Mouse (Mus musculus) heart, postnatal 36 days (tissue): ENCODE measurements around the gene Usp47. TPM values are rescaled to one million over a fixed set of nuclear protein-coding genes. Genes with fewer than 3 reads are reported as not detected.
A peak's percentile ranks its signal among the peaks of the same experiment; 100 is the strongest.

Source experiments
- DNase-seq, 2 experiments: peaks; one replicate each; pipeline ENCODE4 v3.0.0; 2021 to 2022
- intact Hi-C: fragments of 180-260 bp; cut with DNase I; formaldehyde crosslinking; loops from one replicate; pipeline ENCODE4 v1.15.1; 2025
- total RNA-seq, 2 experiments: library from RNA; stranded (reverse); gene quantifications; 2 replicates each; pipeline ENCODE4 v1.2.3; 2021

Usp47 gene
- total RNA-seq: 10 to 100 TPM; 80.2 to 81.2 TPM

GRCm38 (mm10) chr7:112023150-112023600 is at the start of gene Usp47:
Usp47 (plus strand) TSS chr7:112023504.
- intact Hi-C loops: no loop called here
- DNase-seq: peak; percentile 89 to 91

- no peak for DNase-seq
- intact Hi-C loops: no loop called here
Observed at GRCm38 (mm10) chr7:111976401-111976800, 46.9 kb upstream of the Usp47 start.

- DNase-seq: no peak
- intact Hi-C loops: no loop called here
Observed at GRCm38 (mm10) chr7:111977871-111978270, 45.4 kb upstream of the Usp47 start.

- no peak for DNase-seq
- intact Hi-C loops: no loop called here
Observed at GRCm38 (mm10) chr7:111982296-111982695, 41.0 kb upstream of the Usp47 start.

- intact Hi-C loops: no loop called here
- DNase-seq: no peak
Observed at GRCm38 (mm10) chr7:111984530-111984929, 38.8 kb upstream of the Usp47 start.

- intact Hi-C loops: no loop called here
- DNase-seq: no peak
Observed at GRCm38 (mm10) chr7:111985266-111985665, 38.0 kb upstream of the Usp47 start.

GRCm38 (mm10) chr7:111986906-111987305 is 36.4 kb upstream of the Usp47 start:
- intact Hi-C loops: no loop called here
- DNase-seq: no peak

GRCm38 (mm10) chr7:111997441-111997840 is 25.9 kb upstream of the Usp47 start:
- no peak for DNase-seq
- intact Hi-C loops: no loop called here

- intact Hi-C loops: no loop called here
- no peak for DNase-seq
Observed at GRCm38 (mm10) chr7:111998446-111999004, 24.8 kb upstream of the Usp47 start.

- DNase-seq: no peak
- intact Hi-C loops: no loop called here
Observed at GRCm38 (mm10) chr7:111999376-111999775, 23.9 kb upstream of the Usp47 start.

GRCm38 (mm10) chr7:112000166-112000565 is 23.1 kb upstream of the Usp47 start:
- intact Hi-C loops: no loop called here
- DNase-seq: no peak

GRCm38 (mm10) chr7:112010511-112010910 is 12.8 kb upstream of the Usp47 start:
- no peak for DNase-seq
- intact Hi-C loops: no loop called here

GRCm38 (mm10) chr7:112010976-112011375 is 12.3 kb upstream of the Usp47 start:
- intact Hi-C loops: no loop called here
- no peak for DNase-seq

- intact Hi-C loops: no loop called here
- peak; percentile 48 to 62 for DNase-seq
Observed at GRCm38 (mm10) chr7:112012102-112012501, 11.2 kb upstream of the Usp47 start.

- DNase-seq: no peak
- intact Hi-C loops: no loop called here
Observed at GRCm38 (mm10) chr7:112012621-112013177, 10.6 kb upstream of the Usp47 start.

GRCm38 (mm10) chr7:112014148-112014547 is 9.2 kb upstream of the Usp47 start:
- DNase-seq: no peak
- intact Hi-C loops: no loop called here

GRCm38 (mm10) chr7:112022506-112023149 is 676 bp upstream of the Usp47 start:
- no peak for DNase-seq
- intact Hi-C loops: no loop called here

GRCm38 (mm10) chr7:112023601-112024445 is 519 bp downstream of the Usp47 start:
- intact Hi-C loops: no loop called here
- no peak for DNase-seq

- no peak for DNase-seq
- intact Hi-C loops: no loop called here
Observed at GRCm38 (mm10) chr7:112024446-112024730, 1.1 kb downstream of the Usp47 start.

GRCm38 (mm10) chr7:112024856-112025255 is 1.6 kb downstream of the Usp47 start:
- DNase-seq: no peak
- intact Hi-C loops: no loop called here

GRCm38 (mm10) chr7:112030594-112030993 is 7.3 kb downstream of the Usp47 start:
- intact Hi-C loops: no loop called here
- no peak for DNase-seq

- no peak for DNase-seq
- intact Hi-C loops: no loop called here
Observed at GRCm38 (mm10) chr7:112035804-112036203, 12.5 kb downstream of the Usp47 start.
